Mouse (Mus musculus): ENCODE results near the gene Agbl1.

GRCm38 (mm10) chr7:76392941-76393817, 163.5 kb downstream of the Agbl1 start:
- TF ChIP-seq CTCF (IDR thresholded peaks at IDR 0.05; ENCODE audit: borderline replicate concordance, insufficient read depth, low read length) (peak; percentile 36; the same call in 1 of the 2 replicates), POLR2A (IDR thresholded peaks at IDR 0.05; ENCODE audit: low read depth, low read length) (no peak)

Data from embryonic fibroblast, embryonic 13.5 days (primary cell).